Mouse (Mus musculus): ENCODE data around the gene Dnah6. TPM values are rescaled to one million over a fixed set of nuclear protein-coding genes. Genes with fewer than 3 reads are reported as not detected.

The Dnah6 gene
- total and polyA plus RNA-seq, 3 experiments, result under 0.01 to 0.06 (median 0.04) TPM

DNA sequence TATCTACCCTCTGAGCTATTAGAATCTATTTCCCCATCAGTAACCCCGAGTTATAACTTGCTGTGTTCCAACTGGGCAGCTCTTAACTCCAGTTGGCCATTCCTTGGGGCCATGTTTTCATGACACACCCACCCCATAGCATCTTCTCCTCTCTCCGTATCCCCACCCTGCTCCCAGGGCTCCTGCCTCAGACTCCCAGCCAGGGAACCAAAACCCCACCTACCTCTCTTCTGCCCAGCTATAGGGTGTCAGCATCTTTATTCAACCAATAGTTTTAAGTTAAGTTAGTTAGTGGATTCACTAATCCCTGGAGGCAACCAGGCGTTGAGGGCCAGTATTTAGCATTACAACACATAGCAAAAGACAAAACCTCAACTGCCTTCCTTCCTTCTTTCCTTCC is 7.4 kb upstream of the Dnah6 start:
- no peak for DNase-seq (ENCODE audit: extremely low read depth)
- Histone ChIP-seq H3K9me3 (replicated peaks; ENCODE audit: low read length) (no peaks in the 10 kb centered on the region), H3K4me1 (ENCODE audit: control insufficient read depth in 1 of 2, insufficient read depth in 2 of 2) (no peaks in the 10 kb centered on the region), H3K9ac (ENCODE audit: insufficient read depth, low read depth) (no peak overlapping the region), H3K27me3 (replicated peaks) (no peaks in the 10 kb centered on the region), H3K27ac (ENCODE audit: insufficient read depth, low read depth) (no peak overlapping the region), H3K4me2 (ENCODE audit: insufficient read depth, low read depth, poor library complexity, severe bottlenecking) (no peak overlapping the region), H3K4me3 (replicated peaks in 1 of 3; ENCODE audit: low read depth in 2 of 3, low read length in 2 of 3, poor library complexity in 1 of 3) (no peak overlapping the region), H3K79me2 (replicated peaks; ENCODE audit: control insufficient read depth, extremely low read depth, insufficient read depth, poor library complexity, severe bottlenecking) (no peaks in the 10 kb centered on the region), H3K36me3 (replicated peaks in 1 of 2; ENCODE audit: control insufficient read depth in 1 of 2, insufficient read depth in 1 of 2, low read length in 1 of 2) (no peaks in the 10 kb centered on the region)
- TF ChIP-seq HCFC1 (IDR thresholded peaks at IDR 0.05; ENCODE audit: low read depth, low read length) (no peak), ETS1 (conservative IDR thresholded peaks at IDR 0.05; ENCODE audit: low read depth, low read length) (no peak), ELF1 (IDR thresholded peaks at IDR 0.05; ENCODE audit: low read depth, low read length) (no peak), E2F4 (IDR thresholded peaks at IDR 0.05; ENCODE audit: insufficient replicate concordance, low read depth, low read length) (no peak), JUND (conservative IDR thresholded peaks at IDR 0.05; ENCODE audit: low read depth, low read length) (no peak), GABPA (IDR thresholded peaks at IDR 0.05; ENCODE audit: insufficient replicate concordance, low read depth, low read length) (no peak), TCF12 (IDR thresholded peaks at IDR 0.05; ENCODE audit: low read depth, low read length) (no peak), SMC3 (IDR thresholded peaks at IDR 0.05; ENCODE audit: low read depth, low read length) (no peak), MAX (IDR thresholded peaks at IDR 0.05; ENCODE audit: low read length) (no peak)
- in situ Hi-C loops (cut with MboI; ENCODE audit: low pct_ligation_motif_present, low pct_unique_long_range_greater_than_20kb, low sequenced_read_pairs) (no loop called here), dilution Hi-C loops (cut with MboI; ENCODE audit: extremely low pct_ligation_motif_present, extremely low pct_unique_long_range_greater_than_20kb, low sequenced_read_pairs) (no loop called here)

DNA sequence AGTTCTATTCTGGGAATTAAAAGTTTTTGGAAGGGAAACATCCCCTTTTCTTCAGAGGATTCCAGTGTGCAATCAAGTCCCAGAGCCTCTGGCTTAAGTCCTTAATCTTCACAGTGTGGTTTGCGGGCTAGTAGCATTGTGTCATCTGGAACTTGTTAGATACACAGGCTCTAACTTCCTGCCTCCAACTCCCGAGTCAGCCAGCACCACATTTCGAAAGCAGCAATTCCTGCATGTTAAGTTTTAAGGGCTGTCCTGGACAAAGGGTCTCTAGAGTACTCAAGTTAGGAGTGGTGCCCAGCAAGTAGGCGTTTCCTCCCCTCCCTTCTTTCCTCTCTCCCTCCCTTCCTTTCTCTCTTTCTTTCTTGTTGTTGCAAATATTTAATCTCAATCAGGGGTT is 7.0 kb upstream of the Dnah6 start:
- no peak overlapping the region for H3K9ac ChIP-seq (ENCODE audit: insufficient read depth, low read depth)
- no peaks in the 10 kb centered on the region for H3K36me3 ChIP-seq (replicated peaks in 1 of 2; ENCODE audit: control insufficient read depth in 1 of 2, insufficient read depth in 1 of 2, low read length in 1 of 2)
- H3K4me1 ChIP-seq (ENCODE audit: control insufficient read depth in 1 of 2, insufficient read depth in 2 of 2), result no peaks in the 10 kb centered on the region
- TF ChIP-seq UBTF (IDR thresholded peaks at IDR 0.05; ENCODE audit: low read depth, low read length), result no peak
- no peak for TF ChIP-seq CHD2 (IDR thresholded peaks at IDR 0.05; ENCODE audit: low read length)
- no peak for TF ChIP-seq TCF12 (IDR thresholded peaks at IDR 0.05; ENCODE audit: low read depth, low read length)
- no peak for TF ChIP-seq JUND (conservative IDR thresholded peaks at IDR 0.05; ENCODE audit: low read depth, low read length)
- no peak for TF ChIP-seq POLR2A (IDR thresholded peaks at IDR 0.05; ENCODE audit: low read depth, low read length)
- TF ChIP-seq NRF1 (IDR thresholded peaks at IDR 0.05; ENCODE audit: low read depth, low read length), result no peak
- no peak for TF ChIP-seq ELF1 (IDR thresholded peaks at IDR 0.05; ENCODE audit: low read depth, low read length)
- no peak for TF ChIP-seq ZKSCAN1 (IDR thresholded peaks at IDR 0.05; ENCODE audit: borderline replicate concordance, low read depth, low read length)
- no peak for TF ChIP-seq SMC3 (IDR thresholded peaks at IDR 0.05; ENCODE audit: low read depth, low read length)
- no peak for TF ChIP-seq MAX (IDR thresholded peaks at IDR 0.05; ENCODE audit: low read length)
- no peak for TF ChIP-seq RAD21 (IDR thresholded peaks at IDR 0.05; ENCODE audit: low read depth, low read length)
- no peak for TF ChIP-seq CHD1 (IDR thresholded peaks at IDR 0.05; ENCODE audit: low read depth, low read length)
- no peak for TF ChIP-seq ZMIZ1 (IDR thresholded peaks at IDR 0.05; ENCODE audit: low read depth, low read length)
- TF ChIP-seq ZNF384 (IDR thresholded peaks at IDR 0.05; ENCODE audit: low read depth, low read length), result no peak
- TF ChIP-seq E2F4 (IDR thresholded peaks at IDR 0.05; ENCODE audit: insufficient replicate concordance, low read depth, low read length), result no peak
- TF ChIP-seq NELFE (IDR thresholded peaks at IDR 0.05; ENCODE audit: low read depth, low read length), result no peak
- TF ChIP-seq MAFK (IDR thresholded peaks at IDR 0.05; ENCODE audit: insufficient replicate concordance, low read length), result no peak
- no peak for TF ChIP-seq MAZ (IDR thresholded peaks at IDR 0.05; ENCODE audit: low read depth, low read length)
- TF ChIP-seq HCFC1 (IDR thresholded peaks at IDR 0.05; ENCODE audit: low read depth, low read length), result no peak
- TF ChIP-seq BHLHE40 (IDR thresholded peaks at IDR 0.05; ENCODE audit: low read depth, low read length), result no peak
- DNase-seq (ENCODE audit: extremely low read depth), result no peak
- dilution Hi-C loops (cut with MboI; ENCODE audit: extremely low pct_ligation_motif_present, extremely low pct_unique_long_range_greater_than_20kb, low sequenced_read_pairs) (no loop called here), in situ Hi-C loops (cut with MboI; ENCODE audit: low pct_ligation_motif_present, low pct_unique_long_range_greater_than_20kb, low sequenced_read_pairs) (no loop called here)
- H3K9me3 ChIP-seq (replicated peaks; ENCODE audit: low read length), result no peaks in the 10 kb centered on the region
- no peak overlapping the region for H3K27ac ChIP-seq (ENCODE audit: insufficient read depth, low read depth)
- H3K79me2 ChIP-seq (replicated peaks; ENCODE audit: control insufficient read depth, extremely low read depth, insufficient read depth, poor library complexity, severe bottlenecking), result no peaks in the 10 kb centered on the region
- no peak overlapping the region for H3K4me3 ChIP-seq (replicated peaks in 1 of 3; ENCODE audit: low read depth in 2 of 3, low read length in 2 of 3, poor library complexity in 1 of 3)
- H3K27me3 ChIP-seq (replicated peaks), result no peaks in the 10 kb centered on the region
- H3K4me2 ChIP-seq (ENCODE audit: insufficient read depth, low read depth, poor library complexity, severe bottlenecking), result no peak overlapping the region
